Mouse (Mus musculus): ENCODE measurements around the gene Atp6v0d1.

DNA sequence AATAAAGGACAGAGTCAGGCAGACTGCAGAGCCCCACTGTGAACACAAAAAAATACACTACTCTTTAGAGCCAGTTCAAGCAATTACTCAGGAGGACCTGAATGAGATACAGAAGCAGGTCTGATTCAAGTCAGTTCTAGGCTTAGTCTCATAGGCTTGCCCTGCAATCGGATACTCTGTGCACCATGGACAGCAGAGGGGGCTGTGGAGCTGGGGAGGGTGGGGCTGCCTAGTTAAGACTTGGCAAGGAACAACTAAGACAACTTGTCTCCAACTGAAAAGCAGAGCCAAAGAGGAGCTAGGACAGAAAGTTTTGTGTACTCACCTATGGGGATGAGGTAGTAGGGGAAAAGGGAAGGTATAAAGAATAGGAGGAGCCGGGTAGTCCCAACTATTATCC is 34.1 kb downstream of the Atp6v0d1 start:
- TF ChIP-seq CTCF (conservative IDR thresholded peaks at IDR 0.05; ENCODE audit: low read length) (peak; percentile 50), POU5F1 (IDR thresholded peaks at IDR 0.05; ENCODE audit: borderline replicate concordance, low read length) (no peak), NANOG (IDR thresholded peaks at IDR 0.05; ENCODE audit: borderline replicate concordance, low read length) (no peak)
